Mouse (Mus musculus) small intestine, adult 2 months (tissue): Measurements from ENCODE around the gene Nudt8.

Source experiments
- CTCF ChIP-seq: fragments of 200-500 bp; IDR thresholded peaks from 2 replicates; pipeline ENCODE4 v1.5.1; 2012; ENCODE audit warnings: low read depth, mild to moderate bottlenecking, control low read depth, inconsistent platforms, low read length, moderate library complexity, mixed read lengths; ENCODE audit not compliant: insufficient replicate concordance, insufficient read length; ENCODE audit errors: extremely low read depth
- POLR2A ChIP-seq: fragments of 200-500 bp; IDR thresholded peaks from 2 replicates; pipeline ENCODE4 v1.6.1; 2012; ENCODE audit warnings: low read depth, mild to moderate bottlenecking, control low read depth, inconsistent platforms, low read length, moderate library complexity

- no peak for TF ChIP-seq POLR2A
- 0 out of 2 replicates have a peak, but pooled peaks have one; percentile 0 for TF ChIP-seq CTCF
Measured at GRCm38 (mm10) chr19:4013066-4013465, 12.7 kb downstream of the Nudt8 start.
